Mouse (Mus musculus) myocyte (in vitro differentiated cells): ENCODE data around the gene Mad1l1.

Source experiments
- CEBPB ChIP-seq: IDR thresholded peaks from 2 replicates; pipeline ENCODE4 v1.6.1; 2011; ENCODE audit warnings: mild to moderate bottlenecking, moderate library complexity; ENCODE audit not compliant: poor library complexity, insufficient read depth, severe bottlenecking
- MAX ChIP-seq: IDR thresholded peaks from one replicate; pipeline ENCODE4 v1.6.1; 2011; ENCODE audit warnings: low read depth, mild to moderate bottlenecking, control low read depth
- MYOG ChIP-seq, 3 experiments: IDR thresholded peaks; one replicate each; pipeline ENCODE4 v1.6.1; 2011; ENCODE audit warnings: control low read depth in 2 of 3, low read depth in 2 of 3, mild to moderate bottlenecking in 2 of 3; ENCODE audit not compliant: insufficient read length in 2 of 3, control insufficient read depth in 1 of 3, insufficient read depth in 1 of 3
- POLR2A ChIP-seq: IDR thresholded peaks from one replicate; pipeline ENCODE4 v1.6.1; 2011; ENCODE audit warnings: low read depth, mild to moderate bottlenecking, control low read depth, moderate library complexity; ENCODE audit not compliant: insufficient read length
- POLR2AphosphoS2 ChIP-seq: IDR thresholded peaks from one replicate; pipeline ENCODE4 v1.6.1; 2011; ENCODE audit warnings: low read depth, control low read depth; ENCODE audit not compliant: insufficient read length
- TCF12 ChIP-seq: IDR thresholded peaks from one replicate; pipeline ENCODE4 v1.6.1; 2011; ENCODE audit warnings: mild to moderate bottlenecking, control low read depth; ENCODE audit not compliant: poor library complexity, insufficient read depth, severe bottlenecking
- TCF3 ChIP-seq: IDR thresholded peaks from one replicate; pipeline ENCODE4 v1.6.1; 2011; ENCODE audit warnings: low read depth, control low read depth; ENCODE audit not compliant: insufficient read length

DNA sequence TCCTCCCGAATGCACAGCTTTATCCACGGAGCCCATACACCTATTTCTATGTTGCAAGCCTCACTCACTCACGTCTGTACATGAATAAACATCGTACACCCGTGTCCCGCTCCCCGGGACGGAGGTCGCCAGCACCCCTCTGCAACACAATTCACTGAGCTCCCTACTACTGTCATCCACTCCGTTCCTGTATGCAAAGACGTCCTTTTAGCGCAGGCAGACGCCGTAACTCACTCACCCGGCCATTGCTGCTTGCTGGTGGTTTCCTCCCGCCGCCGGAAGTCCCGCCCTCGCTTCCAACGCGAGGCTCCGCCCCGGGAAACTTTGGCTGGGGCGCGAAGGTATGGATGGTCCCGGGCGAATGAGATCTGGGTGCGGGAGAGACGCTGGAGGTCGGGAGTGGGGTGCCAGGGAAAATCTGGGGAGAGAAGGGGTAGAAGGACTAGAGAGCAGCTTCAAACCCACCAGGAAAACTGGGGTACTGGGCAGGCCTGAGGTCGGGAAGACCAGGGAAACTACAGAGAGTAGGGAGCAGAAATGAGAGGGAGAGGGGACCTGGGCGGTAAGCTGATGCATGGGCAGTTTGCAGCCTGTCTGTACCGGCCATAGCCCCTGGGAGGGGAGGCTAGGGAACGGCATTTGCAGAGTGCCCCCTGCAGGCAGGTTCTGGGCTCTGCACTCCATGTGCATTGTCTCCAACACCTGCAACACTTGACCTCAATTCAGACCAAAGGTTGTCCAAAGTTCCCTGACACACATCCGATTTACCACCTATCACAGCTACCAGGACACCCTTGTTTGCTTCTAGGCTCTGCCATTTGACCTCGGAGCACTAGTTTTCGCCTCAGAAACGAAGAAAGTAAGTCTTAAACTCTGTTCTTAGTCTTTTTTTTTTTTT, 10.5 kb upstream of the Mad1l1 start, which contains the start of gene Mrm2:
- TF ChIP-seq CEBPB (no peak), POLR2A (peak; percentile 83), TCF12 (no peak), MYOG (IDR thresholded peaks at IDR 0.05; ENCODE audit: control insufficient read depth in 1 of 3, insufficient read depth in 1 of 3, insufficient read length in 2 of 3, low read depth in 2 of 3) (no peak), TCF3 (no peak), MAX (no peak), POLR2AphosphoS2 (peak; percentile 91)
